Mouse (Mus musculus) erythroblast, embryonic 14.5 days (primary cell): Measurements from ENCODE around the gene Itk. TPM values are rescaled to one million over a fixed set of nuclear protein-coding genes. Genes with fewer than 3 reads are reported as not detected.
A peak's percentile ranks its signal among the peaks of the same experiment; 100 is the strongest.

Experiments
- H3K27me3 ChIP-seq: 2 replicates; pipeline ENCODE4 v1.6.1; 2012; ENCODE audit warnings: inconsistent platforms; ENCODE audit not compliant: control insufficient read depth
- H3K36me3 ChIP-seq: 2 replicates; pipeline ENCODE4 v1.6.1; 2012; ENCODE audit warnings: mild to moderate bottlenecking, inconsistent platforms; ENCODE audit not compliant: control insufficient read depth
- H3K4me1 ChIP-seq: 2 replicates; pipeline ENCODE4 v1.6.1; 2012; ENCODE audit warnings: inconsistent platforms; ENCODE audit not compliant: control insufficient read depth
- H3K4me3 ChIP-seq: replicated peaks from 2 replicates; pipeline ENCODE3; 2012; ENCODE audit warnings: moderate library complexity, mild to moderate bottlenecking, inconsistent platforms
- H3K9me3 ChIP-seq: 2 replicates; pipeline ENCODE4 v1.6.1; 2012; ENCODE audit warnings: low read length, inconsistent platforms, mixed read lengths; ENCODE audit not compliant: control insufficient read depth
- GATA1 ChIP-seq: IDR thresholded peaks from 2 replicates; pipeline ENCODE4 v1.6.1; 2012; ENCODE audit warnings: low read length, inconsistent platforms, mixed read lengths
- TAL1 ChIP-seq: IDR thresholded peaks from 3 replicates; pipeline ENCODE4 v1.6.1; 2012; ENCODE audit warnings: low read length, inconsistent platforms, mixed read lengths
- polyA plus RNA-seq: library from polyadenylated mRNA; stranded (reverse); fragments of >175 nt; gene quantifications from 2 replicates; pipeline ENCODE4 v1.2.3, GENCODE M21; 2012

Itk gene
- polyA plus RNA-seq, 1 experiment: 0.06 TPM

- Histone ChIP-seq H3K4me3 (no peak overlapping the region), H3K9me3 (no peaks in the 10 kb centered on the region), H3K36me3 (no peaks in the 10 kb centered on the region), H3K4me1 (peaks cover under 1% of the 10 kb centered on the region; the same call in 1 of the 2 replicates), H3K27me3 (0 out of 2 replicates have a peak, but pooled peaks cover 2% of the 10 kb centered on the region)
- TF ChIP-seq TAL1: no peak
- no peak for TF ChIP-seq GATA1
Measured at GRCm38 (mm10) chr11:46384925-46385324, 4.4 kb downstream of the Itk start.

- H3K4me1 ChIP-seq: peaks cover 20% of the 10 kb centered on the region
- TF ChIP-seq TAL1 (no peak), GATA1 (no peak)
- no peak overlapping the region for H3K4me3 ChIP-seq
- no peaks in the 10 kb centered on the region for H3K27me3 ChIP-seq
- no peaks in the 10 kb centered on the region for H3K9me3 ChIP-seq
- H3K36me3 ChIP-seq: no peaks in the 10 kb centered on the region
Measured at GRCm38 (mm10) chr11:46382466-46382865, 6.8 kb downstream of the Itk start.

GRCm38 (mm10) chr11:46380097-46380675, 9.1 kb downstream of the Itk start:
- Histone ChIP-seq H3K9me3 (no peaks in the 10 kb centered on the region), H3K4me1 (peaks cover 28% of the 10 kb centered on the region), H3K4me3 (no peak overlapping the region), H3K36me3 (no peaks in the 10 kb centered on the region), H3K27me3 (no peaks in the 10 kb centered on the region)
- TF ChIP-seq GATA1: no peak
- no peak for TF ChIP-seq TAL1

GRCm38 (mm10) chr11:46377819-46378782, 11.2 kb downstream of the Itk start:
- H3K36me3 ChIP-seq: no peaks in the 10 kb centered on the region
- TF ChIP-seq TAL1: peak; percentile 56
- no peak for TF ChIP-seq GATA1
- H3K9me3 ChIP-seq: no peaks in the 10 kb centered on the region
- H3K27me3 ChIP-seq: no peaks in the 10 kb centered on the region
- H3K4me3 ChIP-seq: no peak overlapping the region
- H3K4me1 ChIP-seq: peaks cover 29% of the 10 kb centered on the region

GRCm38 (mm10) chr11:46377316-46377715, 12.0 kb downstream of the Itk start:
- peak; percentile 54; the same call in 1 of the 2 replicates for TF ChIP-seq GATA1
- TF ChIP-seq TAL1: no peak
- Histone ChIP-seq H3K4me1 (peaks cover 29% of the 10 kb centered on the region), H3K9me3 (no peaks in the 10 kb centered on the region), H3K4me3 (no peak overlapping the region), H3K27me3 (no peaks in the 10 kb centered on the region), H3K36me3 (no peaks in the 10 kb centered on the region)

GRCm38 (mm10) chr11:46375015-46375414, 14.3 kb downstream of the Itk start:
- no peaks in the 10 kb centered on the region for H3K36me3 ChIP-seq
- TF ChIP-seq GATA1 (no peak), TAL1 (no peak)
- H3K9me3 ChIP-seq: no peaks in the 10 kb centered on the region
- H3K4me3 ChIP-seq: no peak overlapping the region
- peaks cover 29% of the 10 kb centered on the region for H3K4me1 ChIP-seq
- no peaks in the 10 kb centered on the region for H3K27me3 ChIP-seq

GRCm38 (mm10) chr11:46373071-46374030, 16.0 kb downstream of the Itk start:
- no peak overlapping the region for H3K4me3 ChIP-seq
- no peaks in the 10 kb centered on the region for H3K36me3 ChIP-seq
- TF ChIP-seq GATA1 (no peak), TAL1 (no peak)
- H3K9me3 ChIP-seq: no peaks in the 10 kb centered on the region
- H3K4me1 ChIP-seq: peaks cover 19% of the 10 kb centered on the region
- no peaks in the 10 kb centered on the region for H3K27me3 ChIP-seq

- peaks cover 9% of the 10 kb centered on the region for H3K4me1 ChIP-seq
- H3K9me3 ChIP-seq: no peaks in the 10 kb centered on the region
- H3K4me3 ChIP-seq: no peak overlapping the region
- H3K36me3 ChIP-seq: no peaks in the 10 kb centered on the region
- TF ChIP-seq GATA1: no peak
- no peak for TF ChIP-seq TAL1
- H3K27me3 ChIP-seq: no peaks in the 10 kb centered on the region
Measured at GRCm38 (mm10) chr11:46372331-46372953, 16.9 kb downstream of the Itk start.
